Mouse (Mus musculus) kidney, postnatal 0 days (tissue): Measurements from ENCODE around the gene Olfr1218. TPM values are rescaled to one million over a fixed set of nuclear protein-coding genes. Genes with fewer than 3 reads are reported as not detected.
"Not testable (repeated sequence)": the region's sequence is repeated elsewhere in the genome, so short reads cannot be mapped to it uniquely, and the experiment has no call there.

Source experiments
- ATAC-seq: fragments of 200-750 bp; cut with Nextera tagmentation; replicated peaks from 2 replicates; pipeline ENCODE4 v1.8.0; 2017; ENCODE audit warnings: low read depth, moderate number of reproducible peaks, moderate TSS enrichment, moderate library complexity; ENCODE audit not compliant: low FRiP score
- DNase-seq: peaks from one replicate; pipeline ENCODE4 v3.0.0-alpha.2; 2016; ENCODE audit warnings: low spot score
- H3K27ac ChIP-seq: fragments of 300-500 bp; sonication (generic); 2 replicates; pipeline ENCODE4 v1.5.1; 2014; ENCODE audit warnings: mild to moderate bottlenecking
- H3K27me3 ChIP-seq: fragments of 300-500 bp; sonication (generic); 2 replicates; pipeline ENCODE4 v1.6.1; 2014; ENCODE audit warnings: low read length, mixed read lengths; ENCODE audit not compliant: insufficient read depth
- H3K36me3 ChIP-seq: fragments of 300-500 bp; sonication (generic); 2 replicates; pipeline ENCODE4 v1.6.1; 2014; ENCODE audit warnings: low read length, mixed read lengths; ENCODE audit not compliant: insufficient read depth
- H3K4me1 ChIP-seq: fragments of 300-500 bp; sonication (generic); replicated peaks from 2 replicates; pipeline ENCODE4 v1.6.1; 2014; ENCODE audit warnings: antibody characterized with exemption, low read length, mixed read lengths; ENCODE audit not compliant: insufficient read depth
- H3K4me2 ChIP-seq: fragments of 300-500 bp; sonication (generic); 2 replicates; pipeline ENCODE4 v1.6.1; 2014; ENCODE audit warnings: mild to moderate bottlenecking, low read length, moderate library complexity, mixed read lengths
- H3K4me3 ChIP-seq: fragments of 300-500 bp; sonication (generic); replicated peaks from 2 replicates; pipeline ENCODE4 v1.5.1; 2014; ENCODE audit warnings: low read depth, low read length
- H3K9ac ChIP-seq: fragments of 300-500 bp; sonication (generic); 2 replicates; pipeline ENCODE4 v1.6.1; 2014; ENCODE audit warnings: low read depth, low read length
- H3K9me3 ChIP-seq: fragments of 300-500 bp; sonication (generic); replicated peaks from 2 replicates; pipeline ENCODE4 v1.6.1; 2016; ENCODE audit warnings: low read length, inconsistent platforms, mixed read lengths
- CTCF ChIP-seq: IDR thresholded peaks from 2 replicates; pipeline ENCODE4 v1.5.1; 2016; ENCODE audit warnings: antibody characterized with exemption, low read depth, mild to moderate bottlenecking, moderate library complexity
- WGBS: fragments of 180-500 bp; shearing (Covaris S2); extraction: QIAGEN DNeasy Blood & Tissue Kit; methylation state at CpG from one replicate; pipeline ENCODE4 v1.1.7; 2014; 5-methylcytosine and 5-hydroxymethylcytosine counted together
- polyA plus RNA-seq: library from polyadenylated mRNA; unstranded; fragments of >200 nt; fragmentation: Nextera tagmentation; extraction: Ambion mirVana; gene quantifications from 2 replicates; pipeline ENCODE4 v1.2.1, GENCODE M21; 2015

Gene Olfr1218
- polyA plus RNA-seq = not detected in 2 replicates

DNA sequence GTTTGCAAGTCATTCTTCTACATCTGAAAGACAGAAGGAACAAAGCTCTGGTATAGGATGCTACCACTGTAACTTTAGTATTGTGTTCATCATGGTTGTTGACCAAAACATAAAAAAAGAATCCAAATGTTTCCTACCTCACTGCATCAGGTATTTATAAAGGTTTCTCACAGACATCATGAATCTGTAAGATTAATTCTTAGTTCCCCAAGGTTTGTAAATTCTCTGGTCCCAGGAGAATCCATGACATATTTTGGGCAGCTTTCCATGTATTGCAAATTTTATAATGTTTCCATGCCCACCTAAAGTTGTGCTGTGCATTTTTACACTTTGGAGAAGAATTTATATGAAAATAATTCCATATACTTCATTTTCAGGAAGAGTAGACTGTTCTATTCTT lies at the start of gene Olfr1218:
TSS of gene Olfr1218 (minus strand) at position 101 of the 400 bp plus-strand sequence.
- no peak for ATAC-seq
- no peaks in the 10 kb centered on the region for H3K36me3 ChIP-seq

DNA sequence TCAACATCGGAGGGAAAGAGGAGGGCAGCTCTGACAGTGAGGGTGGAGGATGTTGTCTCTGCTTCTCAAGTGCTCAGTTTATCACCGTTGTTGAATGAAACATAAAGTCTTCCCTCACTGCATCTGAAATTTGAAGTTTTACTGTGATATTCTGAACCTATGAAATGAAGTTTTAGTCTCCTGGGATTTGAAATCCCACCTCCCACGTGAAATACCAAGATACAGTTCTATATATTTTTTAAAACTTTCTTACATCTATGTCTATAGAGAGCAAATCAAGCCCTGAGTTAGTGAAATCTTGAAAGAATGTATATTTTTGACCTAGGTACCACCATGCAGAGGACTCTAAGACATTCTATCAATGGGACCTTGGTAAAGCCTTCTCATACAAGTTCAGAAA lies 45.7 kb upstream of the Olfr1218 start, which contains the start of gene Olfr1220:
TSS of gene Olfr1220 (minus strand) at position 101 of the 400 bp plus-strand sequence.
- DNase-seq = no peak
- no peak for TF ChIP-seq CTCF
- Histone ChIP-seq H3K27ac (no peak within 1 kb of the TSS), H3K4me2 (no peak within 1 kb of the TSS), H3K9me3 (no peaks in the 10 kb centered on the region), H3K36me3 (no peaks in the 10 kb centered on the region), H3K4me3 (no peak within 1 kb of the TSS), H3K9ac (no peak within 1 kb of the TSS), H3K27me3 (no peaks in the 10 kb centered on the region), H3K4me1 (no peaks in the 10 kb centered on the region)
- no peak for ATAC-seq
- 74% methylated on average over 3 of the region's 3 CpGs for WGBS

More for the DNA sequence above, at the start of gene Olfr1218:
- no peak within 1 kb of the TSS for H3K27ac ChIP-seq
- H3K4me1 ChIP-seq = no peaks in the 10 kb centered on the region
- no peaks in the 10 kb centered on the region for H3K27me3 ChIP-seq
- H3K9ac ChIP-seq = no peak within 1 kb of the TSS
- no peak within 1 kb of the TSS for H3K4me3 ChIP-seq
- H3K4me2 ChIP-seq = no peak within 1 kb of the TSS
- TF ChIP-seq CTCF = no peak
- DNase-seq = no peak
- H3K9me3 ChIP-seq = no peaks in the 10 kb centered on the region

DNA sequence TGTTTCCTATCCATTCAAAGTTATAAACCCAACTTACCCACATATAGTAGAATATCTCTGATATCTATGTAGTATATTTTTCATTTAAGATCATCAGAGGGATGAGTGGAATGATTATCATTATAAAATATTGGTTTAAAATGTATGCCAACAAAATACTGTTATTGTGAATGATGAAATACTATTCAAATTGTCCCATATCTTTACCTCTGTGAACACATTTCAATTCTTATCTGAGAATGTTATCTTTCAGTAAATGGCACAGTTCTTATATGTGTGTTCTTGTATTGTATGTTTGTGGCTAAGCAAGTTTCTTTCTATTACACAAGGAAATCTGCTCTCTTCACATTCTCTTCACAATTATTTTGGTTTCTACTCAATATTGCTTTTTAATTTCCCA lies 44.7 kb upstream of the Olfr1218 start:
- H3K4me1 ChIP-seq = no peaks in the 10 kb centered on the region
- TF ChIP-seq CTCF = no peak
- DNase-seq = no peak
- no peaks in the 10 kb centered on the region for H3K27me3 ChIP-seq
- H3K9ac ChIP-seq = no peak overlapping the region
- ATAC-seq = no peak
- no peaks in the 10 kb centered on the region for H3K36me3 ChIP-seq
- no peak overlapping the region for H3K27ac ChIP-seq
- no peak overlapping the region for H3K4me3 ChIP-seq
- H3K4me2 ChIP-seq = no peak overlapping the region
- H3K9me3 ChIP-seq = no peaks in the 10 kb centered on the region

DNA sequence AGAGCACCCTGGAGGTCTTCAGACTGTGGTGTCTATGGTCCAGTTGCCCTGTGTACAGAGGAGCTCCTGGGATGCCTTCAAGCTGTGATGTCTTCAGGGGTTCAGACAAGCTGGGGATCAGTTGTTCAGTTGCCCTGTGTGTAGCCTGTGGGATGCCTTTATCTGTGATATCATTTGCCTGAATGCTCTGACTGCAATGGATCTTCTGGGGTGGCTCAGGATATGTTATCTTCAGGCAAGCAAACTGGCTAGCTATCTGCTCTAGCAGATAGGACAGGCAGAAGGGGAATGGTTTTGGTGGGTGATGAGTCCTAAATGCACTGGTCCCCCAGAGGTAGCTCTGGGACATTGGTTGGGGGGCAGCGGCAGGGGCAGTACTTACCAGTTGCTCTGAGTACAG lies 32.9 kb upstream of the Olfr1218 start:
- H3K27me3 ChIP-seq = no peaks in the 10 kb centered on the region
- H3K4me1 ChIP-seq = no peaks in the 10 kb centered on the region
- no peak overlapping the region for H3K4me2 ChIP-seq
- no peak overlapping the region for H3K9ac ChIP-seq
- TF ChIP-seq CTCF = no peak
- ATAC-seq (no peak), DNase-seq (no peak)
- 100% methylated on average over 1 of the region's 1 CpGs for WGBS
- H3K4me3 ChIP-seq = no peak overlapping the region
- H3K27ac ChIP-seq = no peak overlapping the region
- no peaks in the 10 kb centered on the region for H3K36me3 ChIP-seq
- H3K9me3 ChIP-seq = no peaks in the 10 kb centered on the region

DNA sequence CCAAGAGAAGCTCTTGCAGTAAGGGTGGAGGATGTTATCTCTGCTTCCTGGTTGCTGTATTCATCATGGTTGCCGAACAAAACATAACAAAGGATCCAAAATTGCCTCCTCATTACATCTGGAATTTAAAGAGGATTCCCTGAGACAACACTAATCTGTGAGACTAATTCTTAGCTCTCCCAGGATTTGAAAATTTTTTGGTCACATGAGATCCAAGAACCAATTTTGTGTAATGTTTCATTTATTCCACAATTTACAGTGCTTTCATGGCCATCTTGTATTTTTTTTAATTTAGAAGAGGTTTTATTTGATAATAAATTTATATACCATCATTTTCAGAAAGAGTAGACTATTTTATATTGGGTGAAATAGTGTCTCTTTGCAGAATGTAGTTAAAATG lies 22.4 kb upstream of the Olfr1218 start, which contains the start of gene Olfr1219:
TSS of gene Olfr1219 (minus strand) at position 101 of the 400 bp plus-strand sequence.
- 58% methylated on average over 1 of the region's 1 CpGs for WGBS
- no peaks in the 10 kb centered on the region for H3K27me3 ChIP-seq
- H3K36me3 ChIP-seq = no peaks in the 10 kb centered on the region
- no peak within 1 kb of the TSS for H3K9ac ChIP-seq
- ATAC-seq (no peak), DNase-seq (no peak)
- H3K27ac ChIP-seq = no peak within 1 kb of the TSS
- H3K4me2 ChIP-seq = no peak within 1 kb of the TSS
- H3K4me3 ChIP-seq = no peak within 1 kb of the TSS
- no peaks in the 10 kb centered on the region for H3K9me3 ChIP-seq
- no peaks in the 10 kb centered on the region for H3K4me1 ChIP-seq
- no peak for TF ChIP-seq CTCF

DNA sequence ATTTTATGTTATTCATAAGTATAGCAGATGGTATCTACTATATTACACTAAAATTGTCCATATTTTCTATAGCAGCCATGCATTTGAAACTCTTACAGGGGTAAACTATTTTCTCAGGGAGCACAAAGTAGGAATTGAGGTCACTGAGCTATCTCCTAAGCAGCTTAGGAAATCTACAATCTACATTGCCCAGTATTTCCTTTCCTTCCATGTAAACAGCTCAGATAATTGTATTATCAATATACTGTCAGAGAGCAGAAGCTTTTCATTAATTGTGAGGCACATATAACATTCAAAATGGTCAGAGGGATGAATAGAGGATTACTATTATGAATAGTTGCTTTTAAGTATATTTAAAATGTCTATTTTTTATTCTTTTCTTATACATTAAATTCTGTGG lies 20.5 kb upstream of the Olfr1218 start:
- no peak for TF ChIP-seq CTCF
- Histone ChIP-seq H3K4me3 (no peak overlapping the region), H3K9ac (no peak overlapping the region), H3K27me3 (no peaks in the 10 kb centered on the region), H3K4me1 (no peaks in the 10 kb centered on the region), H3K9me3 (no peaks in the 10 kb centered on the region), H3K4me2 (no peak overlapping the region), H3K36me3 (no peaks in the 10 kb centered on the region), H3K27ac (no peak overlapping the region)
- ATAC-seq (no peak), DNase-seq (no peak)

DNA sequence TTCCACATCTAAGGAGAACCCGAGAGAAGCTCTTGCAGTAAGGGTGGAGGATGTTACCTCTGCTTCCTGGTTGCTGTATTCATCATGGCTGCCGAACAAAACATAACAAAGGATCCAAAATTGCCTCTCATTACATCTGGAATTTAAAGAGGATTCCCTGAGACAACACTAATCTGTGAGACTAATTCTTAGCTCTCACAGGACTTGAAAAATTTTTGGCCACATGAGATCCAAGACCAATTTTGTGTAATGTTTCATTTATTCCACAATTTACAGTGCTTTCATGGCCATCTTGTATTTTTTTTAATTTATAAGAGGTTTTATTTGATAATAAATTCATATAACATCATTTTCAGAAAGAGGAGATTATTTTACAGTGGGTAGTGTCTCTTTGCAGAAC lies 29.0 kb downstream of the Olfr1218 start, which contains the start of gene Olfr1217:
TSS of gene Olfr1217 (minus strand) at position 101 of the 400 bp plus-strand sequence.
- H3K4me1 ChIP-seq = no peaks in the 10 kb centered on the region
- H3K36me3 ChIP-seq = no peaks in the 10 kb centered on the region
- no peak within 1 kb of the TSS for H3K9ac ChIP-seq
- H3K4me3 ChIP-seq = no peak within 1 kb of the TSS
- WGBS = 70% methylated on average over 2 of the region's 2 CpGs
- TF ChIP-seq CTCF = no peak
- H3K4me2 ChIP-seq = no peak within 1 kb of the TSS
- ATAC-seq (no peak), DNase-seq (no peak)
- no peak within 1 kb of the TSS for H3K27ac ChIP-seq
- no peaks in the 10 kb centered on the region for H3K27me3 ChIP-seq
- no peaks in the 10 kb centered on the region for H3K9me3 ChIP-seq

DNA sequence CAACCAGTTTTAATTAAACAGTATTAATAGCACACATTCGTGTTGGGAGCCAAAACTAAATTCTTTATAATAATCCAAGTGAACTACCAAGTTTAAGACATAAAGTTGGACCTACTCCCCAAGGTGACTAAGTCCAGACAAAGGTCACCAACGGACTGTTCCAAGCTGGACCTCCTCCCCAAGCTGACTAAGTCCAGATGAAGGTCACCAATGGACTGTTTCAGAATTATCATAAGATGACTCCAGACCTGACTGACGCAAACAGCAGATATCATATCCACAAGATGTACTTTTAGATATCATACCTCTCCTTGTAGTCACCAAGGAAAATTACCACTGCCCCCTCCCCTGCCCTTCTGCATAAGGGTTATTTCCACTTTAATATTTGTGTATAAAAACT lies 39.6 kb downstream of the Olfr1218 start:
- not testable (repeated sequence) for DNase-seq, H3K27ac ChIP-seq, H3K4me3 ChIP-seq, H3K4me2 ChIP-seq, H3K9ac ChIP-seq, H3K36me3 ChIP-seq, ATAC-seq, H3K27me3 ChIP-seq, H3K4me1 ChIP-seq, H3K9me3 ChIP-seq
- 71% methylated on average over 3 of the region's 3 CpGs for WGBS
